Mouse (Mus musculus): Measurements from ENCODE around the gene Ubc. TPM values are rescaled to one million over a fixed set of nuclear protein-coding genes. Genes with fewer than 3 reads are reported as not detected.

The Ubc gene
- polyA plus RNA-seq, 1 experiment: 810 TPM

GRCm38 (mm10) chr5:125411972-125412530 is 22.0 kb upstream of the Ubc start:
- Histone ChIP-seq H3K4me1 (ENCODE audit: control insufficient read depth, insufficient read depth, low read length) (peaks cover 13% of the 10 kb centered on the region), H3K27ac (ENCODE audit: insufficient read depth, low read depth, low read length) (no peak overlapping the region), H3K4me3 (ENCODE audit: insufficient read depth, low read length) (no peak overlapping the region)
- TF ChIP-seq CTCF (IDR thresholded peaks at IDR 0.05; ENCODE audit: low read depth, low read length) (0 out of 2 replicates have a peak, but pooled peaks have one; percentile 27), POLR2A (IDR thresholded peaks at IDR 0.05; ENCODE audit: borderline replicate concordance, low read depth, low read length) (no peak)

GRCm38 (mm10) chr5:125409348-125410090 is 19.5 kb upstream of the Ubc start:
- TF ChIP-seq CTCF (IDR thresholded peaks at IDR 0.05; ENCODE audit: low read depth, low read length): no peak
- TF ChIP-seq POLR2A (IDR thresholded peaks at IDR 0.05; ENCODE audit: borderline replicate concordance, low read depth, low read length): no peak
- Histone ChIP-seq H3K4me3 (ENCODE audit: insufficient read depth, low read length) (peak overlapping the region; percentile 48; the same call in 1 of the 2 replicates), H3K4me1 (ENCODE audit: control insufficient read depth, insufficient read depth, low read length) (peaks cover 16% of the 10 kb centered on the region), H3K27ac (ENCODE audit: insufficient read depth, low read depth, low read length) (peak overlapping the region; percentile 70)

GRCm38 (mm10) chr5:125408842-125409241 is 18.8 kb upstream of the Ubc start:
- Histone ChIP-seq H3K27ac (ENCODE audit: insufficient read depth, low read depth, low read length) (peak overlapping the region; percentile 70), H3K4me3 (ENCODE audit: insufficient read depth, low read length) (peak overlapping the region; percentile 48; the same call in 1 of the 2 replicates)

GRCm38 (mm10) chr5:125407910-125408575 is 18.0 kb upstream of the Ubc start:
- peak overlapping the region; percentile 69 for H3K27ac ChIP-seq (ENCODE audit: insufficient read depth, low read depth, low read length)
- H3K4me1 ChIP-seq (ENCODE audit: control insufficient read depth, insufficient read depth, low read length): peaks cover 19% of the 10 kb centered on the region
- peak overlapping the region; percentile 0; the same call in 1 of the 2 replicates for H3K4me3 ChIP-seq (ENCODE audit: insufficient read depth, low read length)
- TF ChIP-seq POLR2A (IDR thresholded peaks at IDR 0.05; ENCODE audit: borderline replicate concordance, low read depth, low read length) (no peak), CTCF (IDR thresholded peaks at IDR 0.05; ENCODE audit: low read depth, low read length) (no peak)

More at GRCm38 (mm10) chr5:125408842-125409241, 18.8 kb upstream of the Ubc start:
- peaks cover 17% of the 10 kb centered on the region for H3K4me1 ChIP-seq (ENCODE audit: control insufficient read depth, insufficient read depth, low read length)
- TF ChIP-seq POLR2A (IDR thresholded peaks at IDR 0.05; ENCODE audit: borderline replicate concordance, low read depth, low read length): no peak
- no peak for TF ChIP-seq CTCF (IDR thresholded peaks at IDR 0.05; ENCODE audit: low read depth, low read length)

GRCm38 (mm10) chr5:125407020-125407830 is 17.2 kb upstream of the Ubc start:
- Histone ChIP-seq H3K4me1 (ENCODE audit: control insufficient read depth, insufficient read depth, low read length) (peaks cover 25% of the 10 kb centered on the region), H3K27ac (ENCODE audit: insufficient read depth, low read depth, low read length) (peak overlapping the region; percentile 92), H3K4me3 (ENCODE audit: insufficient read depth, low read length) (peak overlapping the region; percentile 61)
- TF ChIP-seq CTCF (IDR thresholded peaks at IDR 0.05; ENCODE audit: low read depth, low read length) (no peak), POLR2A (IDR thresholded peaks at IDR 0.05; ENCODE audit: borderline replicate concordance, low read depth, low read length) (no peak)

- Histone ChIP-seq H3K4me3 (ENCODE audit: insufficient read depth, low read length) (peak overlapping the region; percentile 61), H3K27ac (ENCODE audit: insufficient read depth, low read depth, low read length) (peak overlapping the region; percentile 92), H3K4me1 (ENCODE audit: control insufficient read depth, insufficient read depth, low read length) (peaks cover 25% of the 10 kb centered on the region)
- no peak for TF ChIP-seq CTCF (IDR thresholded peaks at IDR 0.05; ENCODE audit: low read depth, low read length)
- TF ChIP-seq POLR2A (IDR thresholded peaks at IDR 0.05; ENCODE audit: borderline replicate concordance, low read depth, low read length): no peak
Measured at GRCm38 (mm10) chr5:125406322-125407016, 16.5 kb upstream of the Ubc start.

GRCm38 (mm10) chr5:125405546-125406248 is 15.7 kb upstream of the Ubc start:
- peaks cover 30% of the 10 kb centered on the region for H3K4me1 ChIP-seq (ENCODE audit: control insufficient read depth, insufficient read depth, low read length)

GRCm38 (mm10) chr5:125404903-125405545 is 15.0 kb upstream of the Ubc start:
- peak overlapping the region; percentile 59 for H3K4me3 ChIP-seq (ENCODE audit: insufficient read depth, low read length)
- TF ChIP-seq POLR2A (IDR thresholded peaks at IDR 0.05; ENCODE audit: borderline replicate concordance, low read depth, low read length): no peak
- no peak for TF ChIP-seq CTCF (IDR thresholded peaks at IDR 0.05; ENCODE audit: low read depth, low read length)
- H3K4me1 ChIP-seq (ENCODE audit: control insufficient read depth, insufficient read depth, low read length): peaks cover 30% of the 10 kb centered on the region

More at GRCm38 (mm10) chr5:125405546-125406248, 15.7 kb upstream of the Ubc start:
- H3K4me3 ChIP-seq (ENCODE audit: insufficient read depth, low read length): peak overlapping the region; percentile 61
- TF ChIP-seq CTCF (IDR thresholded peaks at IDR 0.05; ENCODE audit: low read depth, low read length) (no peak), POLR2A (IDR thresholded peaks at IDR 0.05; ENCODE audit: borderline replicate concordance, low read depth, low read length) (no peak)
- peak overlapping the region; percentile 94 for H3K27ac ChIP-seq (ENCODE audit: insufficient read depth, low read depth, low read length)

More at GRCm38 (mm10) chr5:125404903-125405545, 15.0 kb upstream of the Ubc start:
- peak overlapping the region; percentile 94 for H3K27ac ChIP-seq (ENCODE audit: insufficient read depth, low read depth, low read length)
